Mouse (Mus musculus) lung, postnatal 0 days (tissue): ENCODE data around the gene Stx17.

ENCODE experiments used
- CTCF ChIP-seq: IDR thresholded peaks from 2 replicates; pipeline ENCODE4 v1.5.1; 2016; ENCODE audit warnings: antibody characterized with exemption, mild to moderate bottlenecking
- EP300 ChIP-seq: IDR thresholded peaks from 2 replicates; pipeline ENCODE4 v1.6.1; 2016; ENCODE audit warnings: antibody characterized with exemption, mild to moderate bottlenecking, control low read depth

- TF ChIP-seq CTCF = no peak
- TF ChIP-seq EP300 = no peak
Observed at GRCm38 (mm10) chr4:48131606-48132005, 6.9 kb downstream of the Stx17 start.
